Mouse (Mus musculus) ES-E14 (cell line): ENCODE data around the gene Serpinh1. TPM values are rescaled to one million over a fixed set of nuclear protein-coding genes. Genes with fewer than 3 reads are reported as not detected.

Experiments used
- DNase-seq: peaks from one replicate; pipeline ENCODE4 v3.0.0-alpha.2; 2013; ENCODE audit warnings: low read depth, low spot score
- H3K27ac ChIP-seq: 2 replicates; pipeline ENCODE4 v1.5.1; 2012; ENCODE audit warnings: low read depth, mild to moderate bottlenecking, low read length, moderate library complexity, mixed read lengths; ENCODE audit not compliant: poor library complexity, insufficient read depth, severe bottlenecking
- H3K36me3 ChIP-seq: 2 replicates; pipeline ENCODE4 v1.6.1; 2012; ENCODE audit warnings: mild to moderate bottlenecking, low read length, moderate library complexity, mixed read lengths; ENCODE audit not compliant: control insufficient read depth, poor library complexity, insufficient read depth, severe bottlenecking
- H3K4me1 ChIP-seq, 2 experiments: fragments of 150-350 bp in 1 of 2; sonication (generic) in 1 of 2; 2 replicates each; pipeline ENCODE4 v1.6.1; 2012; ENCODE audit warnings: low read length in 2 of 2, mild to moderate bottlenecking in 1 of 2, mixed read lengths in 1 of 2; ENCODE audit not compliant: control insufficient read depth in 2 of 2, insufficient read depth in 2 of 2, poor library complexity in 1 of 2
- H3K4me3 ChIP-seq, 2 experiments: fragments of 150-350 bp in 1 of 2; sonication (generic) in 1 of 2; 2 replicates each; pipeline ENCODE4 v1.5.1; 2012; ENCODE audit warnings: low read length in 2 of 2, low read depth in 1 of 2, mild to moderate bottlenecking in 1 of 2, mixed read lengths in 1 of 2; ENCODE audit not compliant: insufficient read depth in 1 of 2, poor library complexity in 1 of 2, severe bottlenecking in 1 of 2
- H3K9ac ChIP-seq: 2 replicates; pipeline ENCODE4 v1.6.1; 2012; ENCODE audit warnings: low read depth, mild to moderate bottlenecking, low read length, mixed read lengths; ENCODE audit not compliant: poor library complexity, insufficient read depth, severe bottlenecking
- H3K9me3 ChIP-seq: fragments of 150-350 bp; sonication (generic); 2 replicates; pipeline ENCODE4 v1.6.1; 2012; ENCODE audit warnings: low read depth, mild to moderate bottlenecking, low read length; ENCODE audit not compliant: control insufficient read depth, insufficient read depth
- CHD2 ChIP-seq: IDR thresholded peaks from 2 replicates; pipeline ENCODE4 v1.6.1; 2014; ENCODE audit warnings: mild to moderate bottlenecking, low read depth, low read length, inconsistent platforms
- HCFC1 ChIP-seq: IDR thresholded peaks from 2 replicates; pipeline ENCODE4 v1.6.1; 2012; ENCODE audit warnings: low read length, inconsistent platforms, borderline replicate concordance; ENCODE audit not compliant: insufficient read depth
- MAFK ChIP-seq: IDR thresholded peaks from 2 replicates; pipeline ENCODE4 v1.6.1; 2014; ENCODE audit warnings: mild to moderate bottlenecking, low read depth, low read length, inconsistent platforms; ENCODE audit not compliant: insufficient read depth
- ZC3H11A ChIP-seq: IDR thresholded peaks from 2 replicates; pipeline ENCODE4 v1.6.1; 2012; ENCODE audit warnings: low read depth, mild to moderate bottlenecking, inconsistent platforms, low read length, borderline replicate concordance
- ZNF384 ChIP-seq: IDR thresholded peaks from 2 replicates; pipeline ENCODE4 v1.6.1; 2012; ENCODE audit warnings: low read depth, low read length, inconsistent platforms
- in situ Hi-C, 2 experiments: fragments of 600-800 bp; cut with MboI; formaldehyde crosslinking; loops; one replicate each; pipeline ENCODE4 v1.15.1; 2025; ENCODE audit warnings: low sequenced_read_pairs in 2 of 2, inconsistent platforms in 1 of 2; ENCODE audit not compliant: unreplicated experiment in 2 of 2
- total RNA-seq: library from RNA; depleted of rRNA; stranded (reverse); fragments of 300-350 nt; gene quantifications from 2 replicates; pipeline ENCODE4 v1.2.3, GENCODE M21; 2012

Gene Serpinh1
- total RNA-seq, 1 experiment: 500 TPM

DNA sequence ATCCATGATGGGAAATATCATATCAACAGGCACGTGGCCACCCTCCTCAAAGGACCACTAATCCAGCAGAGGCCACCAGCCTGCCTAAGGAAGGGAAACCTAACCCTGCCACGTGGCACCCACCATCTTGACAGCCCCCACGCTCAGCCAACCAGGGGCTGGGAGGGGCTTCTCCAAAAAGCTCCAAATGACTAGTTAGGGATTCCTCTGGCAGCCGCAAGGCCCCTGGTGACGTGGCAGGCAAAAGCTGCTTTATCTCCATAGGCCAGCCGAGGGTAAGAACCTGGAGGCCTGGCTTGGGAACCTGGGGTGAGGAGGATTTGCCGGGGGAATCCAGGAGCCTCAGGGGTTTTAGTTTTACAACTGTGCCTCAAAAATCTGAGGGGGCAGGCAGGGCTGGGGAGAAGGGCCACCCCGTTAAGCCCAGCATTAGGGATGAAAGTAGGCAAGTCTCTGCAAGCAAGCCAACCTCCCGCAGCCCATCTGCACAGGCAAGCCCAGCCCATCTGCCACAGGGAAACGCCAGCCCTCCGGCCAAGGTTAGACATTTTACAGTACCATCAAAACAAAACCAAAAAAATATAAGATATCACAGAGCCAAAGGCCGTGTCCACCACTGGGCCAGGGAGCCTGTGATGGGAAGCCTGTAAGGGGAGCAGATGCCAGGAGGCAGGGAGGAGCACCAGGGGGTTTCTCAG is 1.8 kb downstream of the Serpinh1 start:
- peak overlapping the region; percentile 37; the same call in 1 of the 2 replicates for H3K27ac ChIP-seq
- peak overlapping the region; percentile 54; the same call in 1 of the 2 replicates for H3K9ac ChIP-seq
- H3K36me3 ChIP-seq: peaks cover 19% of the 10 kb centered on the region
- TF ChIP-seq CHD2 (no peak), ZNF384 (no peak), MAFK (no peak), ZC3H11A (no peak), HCFC1 (no peak)
- H3K9me3 ChIP-seq: no peaks in the 10 kb centered on the region
- no peak for DNase-seq
- in situ Hi-C loops: no loop called here
- H3K4me1 ChIP-seq: peaks cover 9 to 38% of the 10 kb centered on the region in 2 experiments
- H3K4me3 ChIP-seq: peak overlapping the region; percentile 72 to 75; a peak in 3 of 4 replicates

DNA sequence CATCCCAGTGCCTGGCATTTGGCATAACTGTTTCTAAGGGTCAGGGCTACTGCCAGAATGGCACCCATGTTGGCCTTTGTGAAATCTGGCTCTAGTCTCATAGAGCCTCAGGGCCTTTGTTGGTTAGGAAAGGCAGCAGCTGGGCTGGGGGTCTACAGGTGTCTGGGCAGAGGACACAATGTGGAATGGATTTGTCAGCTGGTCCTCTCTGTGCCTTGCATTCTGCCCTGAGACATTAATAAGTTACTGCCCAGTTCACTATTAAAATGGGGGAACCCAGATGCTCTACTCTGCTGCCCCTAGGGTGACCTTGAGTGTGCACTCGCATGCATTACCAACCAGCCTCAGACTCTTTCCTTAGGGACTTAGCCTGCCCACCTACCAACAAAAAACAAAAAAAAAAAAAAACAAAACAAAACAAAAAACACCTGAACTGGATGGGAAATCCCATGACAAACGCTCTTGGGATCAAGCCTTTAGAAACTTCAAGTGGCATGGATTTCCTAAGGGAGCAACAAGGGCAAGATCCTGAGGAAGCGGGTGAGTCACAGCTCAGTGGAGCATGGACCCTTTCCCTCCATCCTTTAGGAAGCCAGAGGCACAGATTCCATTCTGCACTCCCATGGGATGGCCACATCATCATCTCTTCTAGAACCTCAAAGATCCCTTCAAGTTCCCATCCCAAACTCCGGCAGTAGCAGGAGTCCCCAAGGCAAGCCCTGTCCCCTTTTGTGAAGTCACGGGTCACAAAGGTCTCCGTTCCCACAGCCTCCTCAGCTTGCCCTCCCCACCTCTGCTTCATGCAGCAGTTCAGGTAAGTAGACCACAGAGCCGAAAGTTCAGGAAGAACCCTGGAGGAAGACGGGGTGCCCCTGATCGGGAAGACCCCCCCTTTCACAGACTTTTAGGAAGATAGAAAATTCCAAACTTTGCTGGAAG is 3.0 kb downstream of the Serpinh1 start:
- peaks cover 23% of the 10 kb centered on the region for H3K36me3 ChIP-seq
- in situ Hi-C loops: no loop called here
- H3K4me3 ChIP-seq: no peak overlapping the region
- 0 out of 2 replicates have a peak, but pooled peaks have one; percentile 55 for TF ChIP-seq ZNF384
- no peak for TF ChIP-seq MAFK
- H3K4me1 ChIP-seq: peaks cover 6 to 31% of the 10 kb centered on the region in 2 experiments
- H3K27ac ChIP-seq: no peak overlapping the region
- H3K9me3 ChIP-seq: no peaks in the 10 kb centered on the region
- no peak overlapping the region for H3K9ac ChIP-seq
- DNase-seq: no peak

DNA sequence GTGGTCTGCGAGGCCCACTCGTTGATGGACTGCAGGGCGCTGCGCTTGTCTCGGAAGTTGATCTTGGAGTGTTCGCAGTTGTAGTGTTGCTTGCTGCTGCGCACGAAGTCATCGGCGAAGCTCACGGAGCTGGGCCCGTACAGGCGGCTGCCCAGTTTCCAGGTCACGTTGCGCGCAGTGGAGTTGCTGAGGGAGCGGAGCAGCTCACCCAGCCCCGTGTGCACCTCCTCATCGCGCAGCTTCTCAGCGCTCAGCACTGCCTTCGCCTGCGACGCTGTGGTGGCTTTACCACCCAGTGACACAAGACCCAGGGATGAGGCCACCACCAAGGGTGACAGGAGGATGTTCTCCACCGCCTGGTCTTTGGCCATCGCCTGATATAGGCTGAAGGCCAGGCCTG is 4.2 kb downstream of the Serpinh1 start:
- H3K4me1 ChIP-seq: peaks cover 6 to 25% of the 10 kb centered on the region in 2 experiments
- in situ Hi-C loops: no loop called here
- no peaks in the 10 kb centered on the region for H3K9me3 ChIP-seq
- peak overlapping the region; percentile 17; the same call in 1 of the 2 replicates for H3K9ac ChIP-seq
- H3K4me3 ChIP-seq: peak overlapping the region; percentile 44 to 45; a peak in 3 of 4 replicates
- no peak for DNase-seq
- H3K27ac ChIP-seq: no peak overlapping the region
- TF ChIP-seq ZC3H11A: no peak
- no peak for TF ChIP-seq CHD2
- peaks cover 23% of the 10 kb centered on the region for H3K36me3 ChIP-seq

DNA sequence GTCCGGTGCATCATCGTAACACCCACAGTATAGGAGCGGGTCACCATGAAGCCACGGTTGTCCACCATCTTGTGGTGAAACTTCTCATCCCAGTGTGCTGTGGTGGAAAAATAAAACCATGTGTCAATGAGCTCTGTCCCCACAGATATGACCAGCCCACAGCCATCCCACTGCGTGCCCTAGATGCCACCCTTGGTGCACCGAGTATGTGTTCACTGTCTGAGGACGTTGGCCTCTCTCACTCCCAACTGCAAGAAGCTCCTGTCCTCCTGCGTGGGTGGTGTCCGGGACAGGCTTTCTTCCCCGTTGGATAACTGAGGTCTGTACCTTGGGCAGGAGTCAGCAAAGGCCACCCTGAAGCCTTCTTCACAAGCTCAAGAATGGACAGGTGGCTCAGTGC is 5.8 kb downstream of the Serpinh1 start:
- no peak overlapping the region for H3K9ac ChIP-seq
- peaks cover 3 to 13% of the 10 kb centered on the region in 2 experiments; a peak in 3 of 4 replicates for H3K4me1 ChIP-seq
- H3K9me3 ChIP-seq: no peaks in the 10 kb centered on the region
- no peak overlapping the region for H3K27ac ChIP-seq
- in situ Hi-C loops: no loop called here
- TF ChIP-seq CHD2: no peak
- no peak for TF ChIP-seq HCFC1
- no peak for TF ChIP-seq ZNF384
- no peak for TF ChIP-seq MAFK
- TF ChIP-seq ZC3H11A: no peak
- H3K4me3 ChIP-seq: no peak overlapping the region
- DNase-seq: no peak
- H3K36me3 ChIP-seq: peaks cover 23% of the 10 kb centered on the region
